Mouse (Mus musculus): ENCODE results near the gene Prg4. TPM values are rescaled to one million over a fixed set of nuclear protein-coding genes. Genes with fewer than 3 reads are reported as not detected.

Gene Prg4
- polyA plus RNA-seq, 1 experiment from 2014 or later = 0.51 TPM

- 71% methylated on average over 3 of the region's 3 CpGs for WGBS
- Histone ChIP-seq H3K4me2 (ENCODE audit: low read depth, low read length) (no peak overlapping the region), H3K9me3 (ENCODE audit: control insufficient read depth, low read length) (no peaks in the 10 kb centered on the region), H3K9ac (replicated peaks; ENCODE audit: low read depth, low read length) (no peak overlapping the region), H3K4me3 (ENCODE audit: low read depth, low read length) (no peak overlapping the region), H3K27ac (ENCODE audit: low read depth, low read length) (no peak overlapping the region), H3K36me3 (ENCODE audit: control insufficient read depth, insufficient read depth, low read length) (peaks cover 77% of the 10 kb centered on the region), H3K27me3 (ENCODE audit: control insufficient read depth, insufficient read depth, low read length) (no peaks in the 10 kb centered on the region), H3K4me1 (ENCODE audit: control insufficient read depth, insufficient read depth, low read length) (no peaks in the 10 kb centered on the region)
- ATAC-seq (ENCODE audit: low read depth) = no peak
Measured at GRCm38 (mm10) chr1:150426216-150426615, 39.7 kb downstream of the Prg4 start.

GRCm38 (mm10) chr1:150425665-150426064 is 40.3 kb downstream of the Prg4 start:
- no peak overlapping the region for H3K4me2 ChIP-seq (ENCODE audit: low read depth, low read length)
- peaks cover 74% of the 10 kb centered on the region for H3K36me3 ChIP-seq (ENCODE audit: control insufficient read depth, insufficient read depth, low read length)
- no peak overlapping the region for H3K27ac ChIP-seq (ENCODE audit: low read depth, low read length)
- WGBS = 96% methylated on average over 9 of the region's 9 CpGs
- H3K9ac ChIP-seq (replicated peaks; ENCODE audit: low read depth, low read length) = no peak overlapping the region
- no peak overlapping the region for H3K4me3 ChIP-seq (ENCODE audit: low read depth, low read length)
- no peaks in the 10 kb centered on the region for H3K4me1 ChIP-seq (ENCODE audit: control insufficient read depth, insufficient read depth, low read length)
- H3K9me3 ChIP-seq (ENCODE audit: control insufficient read depth, low read length) = no peaks in the 10 kb centered on the region
- H3K27me3 ChIP-seq (ENCODE audit: control insufficient read depth, insufficient read depth, low read length) = no peaks in the 10 kb centered on the region
- ATAC-seq (ENCODE audit: low read depth) = no peak

GRCm38 (mm10) chr1:150418426-150418825 is 47.5 kb downstream of the Prg4 start:
- Histone ChIP-seq H3K9me3 (ENCODE audit: control insufficient read depth, low read length) (no peaks in the 10 kb centered on the region), H3K27ac (ENCODE audit: low read depth, low read length) (no peak overlapping the region), H3K9ac (replicated peaks; ENCODE audit: low read depth, low read length) (no peak overlapping the region), H3K36me3 (ENCODE audit: control insufficient read depth, insufficient read depth, low read length) (peaks cover 68% of the 10 kb centered on the region), H3K27me3 (ENCODE audit: control insufficient read depth, insufficient read depth, low read length) (no peaks in the 10 kb centered on the region), H3K4me1 (ENCODE audit: control insufficient read depth, insufficient read depth, low read length) (no peaks in the 10 kb centered on the region), H3K4me3 (ENCODE audit: low read depth, low read length) (no peak overlapping the region), H3K4me2 (ENCODE audit: low read depth, low read length) (no peak overlapping the region)
- WGBS = 94% methylated on average over 4 of the region's 4 CpGs
- ATAC-seq (ENCODE audit: low read depth) = no peak

GRCm38 (mm10) chr1:150416006-150416405 is 50.0 kb downstream of the Prg4 start:
- H3K9ac ChIP-seq (replicated peaks; ENCODE audit: low read depth, low read length) = no peak overlapping the region
- H3K27me3 ChIP-seq (ENCODE audit: control insufficient read depth, insufficient read depth, low read length) = no peaks in the 10 kb centered on the region
- H3K27ac ChIP-seq (ENCODE audit: low read depth, low read length) = no peak overlapping the region
- 97% methylated on average over 3 of the region's 3 CpGs for WGBS
- peaks cover 59% of the 10 kb centered on the region for H3K36me3 ChIP-seq (ENCODE audit: control insufficient read depth, insufficient read depth, low read length)
- no peak overlapping the region for H3K4me3 ChIP-seq (ENCODE audit: low read depth, low read length)
- no peak overlapping the region for H3K4me2 ChIP-seq (ENCODE audit: low read depth, low read length)
- H3K4me1 ChIP-seq (ENCODE audit: control insufficient read depth, insufficient read depth, low read length) = no peaks in the 10 kb centered on the region
- H3K9me3 ChIP-seq (ENCODE audit: control insufficient read depth, low read length) = no peaks in the 10 kb centered on the region
- no peak for ATAC-seq (ENCODE audit: low read depth)

GRCm38 (mm10) chr1:150409996-150410395 is 56.0 kb downstream of the Prg4 start:
- no peak overlapping the region for H3K4me3 ChIP-seq (ENCODE audit: low read depth, low read length)
- ATAC-seq (ENCODE audit: low read depth) = no peak
- no peaks in the 10 kb centered on the region for H3K9me3 ChIP-seq (ENCODE audit: control insufficient read depth, low read length)
- 96% methylated on average over 6 of the region's 6 CpGs for WGBS
- no peak overlapping the region for H3K9ac ChIP-seq (replicated peaks; ENCODE audit: low read depth, low read length)
- H3K4me2 ChIP-seq (ENCODE audit: low read depth, low read length) = no peak overlapping the region
- no peak overlapping the region for H3K27ac ChIP-seq (ENCODE audit: low read depth, low read length)
- H3K27me3 ChIP-seq (ENCODE audit: control insufficient read depth, insufficient read depth, low read length) = no peaks in the 10 kb centered on the region
- peaks cover 67% of the 10 kb centered on the region for H3K36me3 ChIP-seq (ENCODE audit: control insufficient read depth, insufficient read depth, low read length)
- no peaks in the 10 kb centered on the region for H3K4me1 ChIP-seq (ENCODE audit: control insufficient read depth, insufficient read depth, low read length)

- H3K4me1 ChIP-seq (ENCODE audit: control insufficient read depth, insufficient read depth, low read length) = no peaks in the 10 kb centered on the region
- H3K27me3 ChIP-seq (ENCODE audit: control insufficient read depth, insufficient read depth, low read length) = no peaks in the 10 kb centered on the region
- H3K4me2 ChIP-seq (ENCODE audit: low read depth, low read length) = no peak overlapping the region
- ATAC-seq (ENCODE audit: low read depth) = no peak
- no peak overlapping the region for H3K27ac ChIP-seq (ENCODE audit: low read depth, low read length)
- H3K4me3 ChIP-seq (ENCODE audit: low read depth, low read length) = no peak overlapping the region
- 94% methylated on average over 9 of the region's 9 CpGs for WGBS
- no peaks in the 10 kb centered on the region for H3K9me3 ChIP-seq (ENCODE audit: control insufficient read depth, low read length)
- H3K9ac ChIP-seq (replicated peaks; ENCODE audit: low read depth, low read length) = no peak overlapping the region
- peaks cover 59% of the 10 kb centered on the region for H3K36me3 ChIP-seq (ENCODE audit: control insufficient read depth, insufficient read depth, low read length)
Measured at GRCm38 (mm10) chr1:150407285-150407684, 58.7 kb downstream of the Prg4 start.

GRCm38 (mm10) chr1:150404555-150404954 is 61.4 kb downstream of the Prg4 start:
- H3K9me3 ChIP-seq (ENCODE audit: control insufficient read depth, low read length) = no peaks in the 10 kb centered on the region
- no peaks in the 10 kb centered on the region for H3K27me3 ChIP-seq (ENCODE audit: control insufficient read depth, insufficient read depth, low read length)
- no peak overlapping the region for H3K4me2 ChIP-seq (ENCODE audit: low read depth, low read length)
- WGBS = 95% methylated on average over 3 of the region's 3 CpGs
- no peak overlapping the region for H3K27ac ChIP-seq (ENCODE audit: low read depth, low read length)
- peaks cover 58% of the 10 kb centered on the region for H3K36me3 ChIP-seq (ENCODE audit: control insufficient read depth, insufficient read depth, low read length)
- H3K9ac ChIP-seq (replicated peaks; ENCODE audit: low read depth, low read length) = no peak overlapping the region
- no peaks in the 10 kb centered on the region for H3K4me1 ChIP-seq (ENCODE audit: control insufficient read depth, insufficient read depth, low read length)
- ATAC-seq (ENCODE audit: low read depth) = no peak
- no peak overlapping the region for H3K4me3 ChIP-seq (ENCODE audit: low read depth, low read length)

GRCm38 (mm10) chr1:150403914-150404313 is 62.1 kb downstream of the Prg4 start:
- no peaks in the 10 kb centered on the region for H3K9me3 ChIP-seq (ENCODE audit: control insufficient read depth, low read length)
- no peak overlapping the region for H3K4me2 ChIP-seq (ENCODE audit: low read depth, low read length)
- 92% methylated on average over 3 of the region's 3 CpGs for WGBS
- no peaks in the 10 kb centered on the region for H3K27me3 ChIP-seq (ENCODE audit: control insufficient read depth, insufficient read depth, low read length)
- ATAC-seq (ENCODE audit: low read depth) = no peak
- H3K9ac ChIP-seq (replicated peaks; ENCODE audit: low read depth, low read length) = no peak overlapping the region
- no peak overlapping the region for H3K4me3 ChIP-seq (ENCODE audit: low read depth, low read length)
- no peaks in the 10 kb centered on the region for H3K4me1 ChIP-seq (ENCODE audit: control insufficient read depth, insufficient read depth, low read length)
- H3K36me3 ChIP-seq (ENCODE audit: control insufficient read depth, insufficient read depth, low read length) = peaks cover 57% of the 10 kb centered on the region
- H3K27ac ChIP-seq (ENCODE audit: low read depth, low read length) = no peak overlapping the region

All from neural tube, embryonic 14.5 days (tissue).